Mouse (Mus musculus): ENCODE results near the gene Mmrn2. TPM values are rescaled to one million over a fixed set of nuclear protein-coding genes. Genes with fewer than 3 reads are reported as not detected.
"Not testable (repeated sequence)": the region's sequence is repeated elsewhere in the genome, so short reads cannot be mapped to it uniquely, and the experiment has no call there.

The Mmrn2 gene
- polyA plus RNA-seq, 1 experiment from 2014 or later = 15.6 TPM

DNA sequence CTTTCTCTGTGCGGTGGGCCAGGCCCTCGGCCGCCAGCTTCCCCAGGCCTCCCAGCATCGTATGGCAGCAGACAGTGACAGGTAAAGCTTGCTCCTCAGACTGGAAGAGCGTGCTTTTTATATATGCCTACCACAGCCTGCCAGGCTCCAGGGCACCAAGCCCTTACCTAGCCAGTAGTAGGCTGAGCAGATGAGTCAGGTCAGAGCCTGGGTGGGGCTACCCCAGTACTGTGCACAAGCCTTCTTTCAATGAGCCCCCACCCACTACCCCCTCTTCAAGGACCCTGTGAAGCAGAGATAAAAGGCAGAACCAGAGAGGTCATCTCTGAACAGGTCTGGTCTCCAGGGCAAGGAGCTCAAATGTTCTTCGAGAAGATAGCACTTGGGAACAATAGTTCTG, 20.0 kb upstream of the Mmrn2 start, which contains the start of gene Fam25c:
TSS of gene Fam25c (minus strand) at position 133 of the 400 bp plus-strand sequence.
- Histone ChIP-seq H3K4me2 (ENCODE audit: low read depth, low read length) (no peak within 1 kb of the TSS), H3K27me3 (ENCODE audit: control insufficient read depth, insufficient read depth, low read depth, low read length) (no peaks in the 10 kb centered on the region), H3K4me1 (replicated peaks; ENCODE audit: control insufficient read depth, insufficient read depth, low read length) (peaks cover 2% of the 10 kb centered on the region; the same call in 1 of the 2 replicates), H3K4me3 (ENCODE audit: low read length) (no peak within 1 kb of the TSS), H3K9me3 (ENCODE audit: control insufficient read depth, low read length) (no peaks in the 10 kb centered on the region), H3K27ac (ENCODE audit: low read length) (no peak within 1 kb of the TSS), H3K36me3 (ENCODE audit: control insufficient read depth, insufficient read depth, low read length) (no peaks in the 10 kb centered on the region), H3K9ac (ENCODE audit: low read length) (no peak within 1 kb of the TSS)
- peak; percentile 52; the same call in 1 of the 2 replicates for ATAC-seq (ENCODE audit: low read depth)
- WGBS = 55% methylated on average over 6 of the region's 6 CpGs

DNA sequence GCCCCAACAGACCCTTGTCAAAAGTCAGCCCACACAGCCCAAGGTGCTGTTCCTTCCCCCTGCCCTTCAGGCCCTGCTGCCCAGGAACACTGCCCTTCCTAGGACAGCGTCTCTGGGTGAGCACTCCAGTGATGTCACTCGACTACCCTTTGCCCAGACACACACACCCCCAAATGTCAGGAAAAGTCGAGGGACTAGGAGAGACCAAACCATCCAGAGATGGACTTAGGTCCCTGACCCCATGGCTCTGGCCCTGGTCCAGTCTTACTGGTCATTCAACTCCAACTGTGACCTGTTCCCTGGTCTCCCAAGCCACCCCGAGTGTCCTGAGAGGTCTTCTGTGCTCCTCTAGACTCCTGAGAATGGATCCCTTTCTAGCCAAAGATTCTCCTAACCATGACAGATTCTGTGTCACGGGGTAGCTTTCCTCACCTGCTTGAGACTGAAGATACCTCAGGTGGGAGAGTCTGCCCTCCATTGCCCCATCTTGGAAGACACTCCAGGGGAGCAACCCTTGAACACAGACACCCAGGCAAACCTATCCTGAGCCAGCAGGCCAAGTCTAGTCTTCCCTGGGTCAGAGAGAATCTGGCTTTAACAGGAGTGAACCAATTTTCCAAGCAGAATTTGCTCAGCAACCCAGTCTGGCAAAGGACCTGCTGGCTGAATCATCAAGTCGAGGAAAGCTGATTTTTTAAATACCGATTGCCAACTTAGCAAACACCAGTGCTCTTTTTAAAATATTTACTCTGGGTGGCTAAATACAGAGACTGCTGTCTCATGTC, 17.4 kb upstream of the Mmrn2 start:
- no peaks in the 10 kb centered on the region for H3K36me3 ChIP-seq (ENCODE audit: control insufficient read depth, insufficient read depth, low read length)
- 57% methylated on average over 7 of the region's 7 CpGs for WGBS
- H3K4me2 ChIP-seq (ENCODE audit: low read depth, low read length) = no peak overlapping the region
- H3K4me3 ChIP-seq (ENCODE audit: low read length) = no peak overlapping the region
- H3K9me3 ChIP-seq (ENCODE audit: control insufficient read depth, low read length) = no peaks in the 10 kb centered on the region
- H3K27me3 ChIP-seq (ENCODE audit: control insufficient read depth, insufficient read depth, low read depth, low read length) = no peaks in the 10 kb centered on the region; the same call in 1 of the 2 replicates
- no peak overlapping the region for H3K9ac ChIP-seq (ENCODE audit: low read length)
- ATAC-seq (ENCODE audit: low read depth) = no peak
- no peak overlapping the region for H3K27ac ChIP-seq (ENCODE audit: low read length)
- H3K4me1 ChIP-seq (replicated peaks; ENCODE audit: control insufficient read depth, insufficient read depth, low read length) = peaks cover 4% of the 10 kb centered on the region; the same call in 1 of the 2 replicates

DNA sequence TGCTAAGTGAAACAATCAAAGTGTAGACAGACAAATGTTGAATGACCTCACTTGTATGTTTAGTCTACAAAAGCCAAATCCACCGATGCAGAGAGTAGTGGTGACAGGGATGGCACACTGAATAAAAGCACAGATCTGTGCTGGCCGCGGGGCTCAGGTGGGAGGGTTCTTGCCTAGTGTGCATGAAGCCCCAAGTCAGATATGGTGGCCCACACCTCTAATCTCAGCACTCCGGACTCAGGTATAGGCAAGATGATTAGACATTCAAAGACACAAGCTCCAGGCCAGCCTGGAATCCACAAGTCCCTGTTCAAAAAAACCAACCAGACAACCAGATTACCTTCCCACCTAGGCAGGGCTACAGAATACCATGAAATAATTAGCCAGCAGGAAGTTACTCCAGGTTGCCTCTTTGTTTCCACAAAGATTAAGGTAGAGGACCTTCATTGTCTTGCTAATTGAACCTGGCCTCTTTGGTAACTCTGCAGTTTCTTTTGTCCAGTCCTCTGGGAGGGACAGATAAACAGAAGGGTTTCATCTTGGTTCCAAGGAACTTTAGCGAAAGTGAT, 15.5 kb upstream of the Mmrn2 start:
- no peaks in the 10 kb centered on the region for H3K36me3 ChIP-seq (ENCODE audit: control insufficient read depth, insufficient read depth, low read length)
- peaks cover 5% of the 10 kb centered on the region; the same call in 1 of the 2 replicates for H3K4me1 ChIP-seq (replicated peaks; ENCODE audit: control insufficient read depth, insufficient read depth, low read length)
- H3K27me3 ChIP-seq (ENCODE audit: control insufficient read depth, insufficient read depth, low read depth, low read length) = no peaks in the 10 kb centered on the region; the same call in 1 of the 2 replicates
- no peaks in the 10 kb centered on the region for H3K9me3 ChIP-seq (ENCODE audit: control insufficient read depth, low read length)
- no peak overlapping the region for H3K4me2 ChIP-seq (ENCODE audit: low read depth, low read length)
- H3K27ac ChIP-seq (ENCODE audit: low read length) = no peak overlapping the region
- H3K9ac ChIP-seq (ENCODE audit: low read length) = no peak overlapping the region
- 40% methylated on average over 5 of the region's 5 CpGs for WGBS
- ATAC-seq (ENCODE audit: low read depth) = no peak
- no peak overlapping the region for H3K4me3 ChIP-seq (ENCODE audit: low read length)

- WGBS = 45% methylated on average over 6 of the region's 6 CpGs
- no peak for ATAC-seq (ENCODE audit: low read depth)
- H3K9me3 ChIP-seq (ENCODE audit: control insufficient read depth, low read length) = no peaks in the 10 kb centered on the region
Measured at GRCm38 (mm10) chr14:34360251-34360650, 15.0 kb upstream of the Mmrn2 start.

DNA sequence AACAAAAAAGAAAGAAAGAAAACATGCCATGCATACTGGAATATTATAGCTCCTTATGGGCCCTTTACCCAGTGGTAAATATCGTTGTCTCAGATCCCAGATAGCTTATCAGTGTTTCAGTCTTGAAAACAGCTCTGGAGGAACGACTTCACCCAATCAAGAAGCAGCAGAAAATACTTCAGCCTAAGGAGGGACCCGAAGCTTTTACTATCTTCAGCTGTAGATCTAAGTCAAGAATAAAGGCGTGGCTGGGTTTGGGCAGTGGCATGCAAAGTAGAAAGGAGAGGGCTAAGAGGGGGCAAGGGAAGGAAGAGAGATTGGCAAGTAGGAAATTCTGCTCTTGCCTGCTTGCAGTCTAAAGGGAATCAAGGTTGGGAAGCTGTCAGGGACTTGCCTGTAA, 13.1 kb upstream of the Mmrn2 start:
- H3K4me2 ChIP-seq (ENCODE audit: low read depth, low read length) = no peak overlapping the region
- H3K27me3 ChIP-seq (ENCODE audit: control insufficient read depth, insufficient read depth, low read depth, low read length) = no peaks in the 10 kb centered on the region; the same call in 1 of the 2 replicates
- H3K4me3 ChIP-seq (ENCODE audit: low read length) = no peak overlapping the region
- peaks cover 5% of the 10 kb centered on the region; the same call in 1 of the 2 replicates for H3K4me1 ChIP-seq (replicated peaks; ENCODE audit: control insufficient read depth, insufficient read depth, low read length)
- H3K9me3 ChIP-seq (ENCODE audit: control insufficient read depth, low read length) = no peaks in the 10 kb centered on the region
- ATAC-seq (ENCODE audit: low read depth) = no peak
- no peak overlapping the region for H3K27ac ChIP-seq (ENCODE audit: low read length)
- no peak overlapping the region for H3K9ac ChIP-seq (ENCODE audit: low read length)
- no peaks in the 10 kb centered on the region for H3K36me3 ChIP-seq (ENCODE audit: control insufficient read depth, insufficient read depth, low read length)
- WGBS = 31% methylated on average over 4 of the region's 4 CpGs

More at GRCm38 (mm10) chr14:34360251-34360650, 15.0 kb upstream of the Mmrn2 start:
- Histone ChIP-seq H3K9ac (ENCODE audit: low read length) (no peak overlapping the region), H3K4me2 (ENCODE audit: low read depth, low read length) (no peak overlapping the region), H3K4me1 (replicated peaks; ENCODE audit: control insufficient read depth, insufficient read depth, low read length) (peaks cover 5% of the 10 kb centered on the region; the same call in 1 of the 2 replicates), H3K4me3 (ENCODE audit: low read length) (no peak overlapping the region), H3K27me3 (ENCODE audit: control insufficient read depth, insufficient read depth, low read depth, low read length) (no peaks in the 10 kb centered on the region; the same call in 1 of the 2 replicates), H3K36me3 (ENCODE audit: control insufficient read depth, insufficient read depth, low read length) (no peaks in the 10 kb centered on the region), H3K27ac (ENCODE audit: low read length) (no peak overlapping the region)

DNA sequence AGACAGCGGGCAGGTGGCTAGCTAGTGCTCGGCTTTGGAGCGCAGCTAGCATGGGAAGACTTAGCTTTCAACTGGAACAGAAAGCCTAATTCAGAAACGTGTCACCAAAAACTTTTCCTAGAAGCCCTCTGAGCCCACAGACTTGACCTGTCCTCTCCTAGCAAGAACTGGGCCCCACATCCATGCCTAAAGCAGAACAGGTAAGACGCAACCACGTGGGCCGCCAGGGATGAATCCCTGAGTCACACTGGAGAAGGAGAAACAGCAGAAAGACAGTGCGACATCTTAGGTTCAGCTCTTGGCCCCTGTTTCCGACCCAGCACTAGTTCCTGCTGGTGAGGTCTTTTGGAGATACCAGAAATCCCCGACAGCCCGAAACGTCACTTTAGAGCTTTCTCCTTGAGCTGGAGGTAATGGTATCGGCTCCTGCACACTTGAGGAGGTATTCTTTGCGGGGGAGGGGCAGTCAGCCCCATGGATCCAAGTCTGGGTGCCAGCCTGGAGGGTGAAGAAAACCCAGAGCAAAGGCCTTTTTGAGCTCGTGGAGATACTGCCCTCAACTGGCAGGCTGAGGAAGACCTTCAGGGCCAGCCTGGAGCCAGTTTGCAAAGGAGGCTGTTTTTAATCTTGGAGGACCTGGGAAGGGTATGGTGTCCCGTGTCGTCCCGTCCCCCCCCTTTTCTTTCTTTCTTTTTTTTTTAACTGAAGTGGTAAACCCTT, 12.4 kb upstream of the Mmrn2 start:
- 29% methylated on average over 18 of the region's 18 CpGs for WGBS
- no peaks in the 10 kb centered on the region for H3K9me3 ChIP-seq (ENCODE audit: control insufficient read depth, low read length)
- peaks cover 5% of the 10 kb centered on the region; the same call in 1 of the 2 replicates for H3K4me1 ChIP-seq (replicated peaks; ENCODE audit: control insufficient read depth, insufficient read depth, low read length)
- peak; percentile 59 for ATAC-seq (ENCODE audit: low read depth)
- H3K27me3 ChIP-seq (ENCODE audit: control insufficient read depth, insufficient read depth, low read depth, low read length) = no peaks in the 10 kb centered on the region; the same call in 1 of the 2 replicates
- H3K4me3 ChIP-seq (ENCODE audit: low read length) = peak overlapping the region; percentile 53
- H3K27ac ChIP-seq (ENCODE audit: low read length) = no peak overlapping the region
- H3K4me2 ChIP-seq (ENCODE audit: low read depth, low read length) = peak overlapping the region; percentile 90
- H3K9ac ChIP-seq (ENCODE audit: low read length) = peak overlapping the region; percentile 64
- H3K36me3 ChIP-seq (ENCODE audit: control insufficient read depth, insufficient read depth, low read length) = no peaks in the 10 kb centered on the region

- Histone ChIP-seq H3K4me2 (ENCODE audit: low read depth, low read length) (peak overlapping the region; percentile 90), H3K36me3 (ENCODE audit: control insufficient read depth, insufficient read depth, low read length) (no peaks in the 10 kb centered on the region), H3K4me1 (replicated peaks; ENCODE audit: control insufficient read depth, insufficient read depth, low read length) (peaks cover 3% of the 10 kb centered on the region; the same call in 1 of the 2 replicates), H3K9ac (ENCODE audit: low read length) (peak overlapping the region; percentile 64), H3K27ac (ENCODE audit: low read length) (no peak overlapping the region), H3K9me3 (ENCODE audit: control insufficient read depth, low read length) (no peaks in the 10 kb centered on the region), H3K27me3 (ENCODE audit: control insufficient read depth, insufficient read depth, low read depth, low read length) (no peaks in the 10 kb centered on the region; the same call in 1 of the 2 replicates), H3K4me3 (ENCODE audit: low read length) (peak overlapping the region; percentile 53)
- 4% methylated on average over 32 of the region's 32 CpGs for WGBS
- peak; percentile 88 for ATAC-seq (ENCODE audit: low read depth)
Measured at GRCm38 (mm10) chr14:34363490-34364253, 11.6 kb upstream of the Mmrn2 start.

- H3K27ac ChIP-seq (ENCODE audit: low read length); H3K36me3 ChIP-seq (ENCODE audit: control insufficient read depth, insufficient read depth, low read length); H3K9ac ChIP-seq (ENCODE audit: low read length); H3K4me1 ChIP-seq (replicated peaks; ENCODE audit: control insufficient read depth, insufficient read depth, low read length); H3K9me3 ChIP-seq (ENCODE audit: control insufficient read depth, low read length); ATAC-seq (ENCODE audit: low read depth); H3K27me3 ChIP-seq (ENCODE audit: control insufficient read depth, insufficient read depth, low read depth, low read length): not testable (repeated sequence)
- WGBS = 83% methylated on average over 15 of the region's 15 CpGs
- H3K4me3 ChIP-seq (ENCODE audit: low read length) = peak overlapping the region; percentile 53; the same call in 1 of the 2 replicates
- peak overlapping the region; percentile 90; the same call in 1 of the 2 replicates for H3K4me2 ChIP-seq (ENCODE audit: low read depth, low read length)
Measured at GRCm38 (mm10) chr14:34364254-34365146, 10.8 kb upstream of the Mmrn2 start.

Data from lung, embryonic 16.5 days (tissue).